Mouse (Mus musculus) thymus, postnatal 10 days (tissue): ENCODE measurements around the gene Surf2.

Experiments used
- DNase-seq, 2 experiments: peaks; one replicate each; pipeline ENCODE4 v3.0.0; 2021; ENCODE audit warnings: low spot score in 2 of 2

Gene Surf2

DNA sequence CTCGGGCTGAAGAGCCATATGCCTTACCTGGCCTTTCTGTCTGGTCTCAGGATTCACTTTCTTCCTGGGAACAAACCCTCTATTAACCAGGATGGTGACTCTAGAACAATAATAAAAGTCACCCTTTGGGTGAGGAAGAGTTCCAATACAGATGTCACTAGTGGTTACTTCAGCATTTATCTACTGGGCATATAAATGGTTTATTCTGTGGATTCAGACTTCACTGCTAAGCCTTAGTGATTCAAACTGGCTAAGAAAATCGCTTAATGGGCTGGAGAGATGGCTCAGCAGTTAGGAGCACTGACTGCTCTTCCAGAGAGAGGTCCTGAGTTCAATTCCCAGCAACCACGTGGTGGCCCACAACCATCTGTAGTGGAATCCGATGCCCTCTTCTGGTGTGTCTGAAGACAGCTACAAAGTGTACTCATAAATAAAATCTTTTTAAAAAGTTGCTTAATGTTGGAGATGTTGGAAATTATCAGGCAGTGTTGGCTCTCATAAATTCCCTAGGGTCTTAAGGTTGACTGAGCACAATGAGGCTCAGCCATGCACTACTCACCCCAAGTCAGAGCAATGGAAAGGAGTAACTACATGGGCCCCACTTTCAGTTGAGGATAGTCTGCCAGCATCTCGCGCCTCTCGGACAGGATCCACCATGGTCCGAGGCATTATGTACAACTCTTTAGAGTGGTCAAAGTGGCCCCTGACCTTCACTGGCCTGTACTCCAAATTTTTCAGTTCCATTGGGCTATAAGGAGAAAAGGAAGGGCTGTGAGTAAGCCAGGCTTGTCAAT lies 1.8 kb upstream of the Surf2 start:
- DNase-seq, result no peak

DNA sequence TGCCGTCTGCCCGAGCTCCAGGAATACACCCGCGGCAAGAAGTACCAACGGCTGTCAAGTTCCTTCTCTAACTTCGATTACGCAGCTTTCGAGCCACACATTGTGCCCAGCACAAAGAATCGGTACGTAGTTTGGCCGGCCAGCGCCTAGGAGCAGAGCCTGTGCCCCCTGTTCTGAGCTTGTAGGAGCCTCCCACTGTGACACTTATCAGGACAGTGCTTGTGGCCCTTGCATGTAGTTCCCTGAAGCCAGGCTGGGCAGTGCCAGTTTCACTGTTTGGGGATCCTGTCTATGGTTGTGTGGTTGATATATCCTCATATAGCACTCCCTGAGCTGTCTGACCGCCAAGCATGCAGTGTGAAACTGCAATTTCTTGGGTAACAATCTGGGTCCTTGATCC lies 571 bp downstream of the Surf2 start:
- no peak for DNase-seq

DNA sequence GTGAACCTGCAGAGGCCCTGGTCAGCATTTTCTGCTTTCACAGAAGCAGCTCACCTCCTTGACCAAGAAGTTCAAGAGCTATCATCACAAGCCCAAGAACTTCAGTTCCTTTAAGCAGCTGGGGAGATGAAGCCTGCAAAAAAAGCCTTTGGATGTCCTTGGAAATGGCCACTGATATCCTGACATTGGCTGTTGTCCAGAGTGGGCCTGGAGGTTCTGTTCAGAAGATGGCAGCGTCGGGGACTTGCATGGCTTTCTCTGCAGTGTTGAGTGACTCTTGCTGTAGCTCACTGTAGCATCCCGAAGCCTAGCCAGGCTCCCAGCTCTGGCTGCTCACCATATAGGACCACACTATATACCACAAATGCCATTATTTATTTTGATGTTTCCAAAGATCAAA lies 3.5 kb downstream of the Surf2 start:
- no peak for DNase-seq

DNA sequence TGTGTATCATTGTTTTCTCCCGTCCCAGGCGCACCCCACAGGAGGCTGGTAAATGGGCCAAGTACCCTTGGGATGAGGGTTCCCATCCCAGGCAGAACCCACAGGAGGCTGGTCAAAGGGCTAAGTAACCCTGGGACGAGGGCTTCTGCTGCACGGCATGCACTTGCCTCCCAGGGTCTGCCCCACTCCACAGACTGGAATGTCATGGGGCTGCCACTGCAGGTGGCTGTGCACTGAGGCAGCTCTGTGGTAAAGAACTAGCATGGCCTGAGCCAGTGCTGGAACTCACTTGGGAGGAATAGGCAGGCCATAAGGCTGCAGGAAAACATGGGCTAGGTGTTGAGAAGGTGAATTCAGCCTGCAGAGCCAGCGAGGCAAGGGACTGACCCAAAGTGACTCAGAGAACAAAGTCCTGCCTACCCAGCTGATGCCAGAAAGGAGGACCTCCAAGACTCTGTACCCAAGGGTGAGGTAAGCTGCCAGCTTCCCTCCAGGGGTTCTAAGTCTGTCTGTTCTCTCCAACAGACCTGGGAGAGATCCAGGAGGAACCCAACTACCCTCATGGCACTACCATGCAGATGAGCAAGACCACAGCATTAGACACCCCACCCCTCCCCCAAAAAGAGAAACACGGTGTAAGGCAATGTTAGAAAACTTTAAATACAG lies 4.2 kb downstream of the Surf2 start:
- no peak for DNase-seq

DNA sequence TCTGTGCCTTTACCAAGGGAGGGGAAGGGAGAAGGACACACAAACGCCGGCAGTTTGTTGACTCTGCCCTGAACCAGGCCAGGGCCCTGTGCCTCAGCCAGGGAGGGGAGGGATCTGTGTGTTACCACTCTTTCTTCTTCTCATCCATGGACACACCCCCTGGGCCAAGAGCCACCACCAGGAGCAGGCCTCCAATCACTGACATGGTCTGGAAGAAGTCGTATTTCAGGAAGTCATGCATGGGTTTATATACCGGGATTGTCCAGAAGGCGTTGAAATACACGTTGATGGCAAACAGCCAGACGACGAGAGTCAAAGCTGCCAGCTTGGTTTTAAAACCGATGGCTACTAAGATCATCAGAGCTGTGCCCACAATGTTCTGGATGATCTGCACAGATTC lies 5.6 kb downstream of the Surf2 start:
- DNase-seq, result no peak

DNA sequence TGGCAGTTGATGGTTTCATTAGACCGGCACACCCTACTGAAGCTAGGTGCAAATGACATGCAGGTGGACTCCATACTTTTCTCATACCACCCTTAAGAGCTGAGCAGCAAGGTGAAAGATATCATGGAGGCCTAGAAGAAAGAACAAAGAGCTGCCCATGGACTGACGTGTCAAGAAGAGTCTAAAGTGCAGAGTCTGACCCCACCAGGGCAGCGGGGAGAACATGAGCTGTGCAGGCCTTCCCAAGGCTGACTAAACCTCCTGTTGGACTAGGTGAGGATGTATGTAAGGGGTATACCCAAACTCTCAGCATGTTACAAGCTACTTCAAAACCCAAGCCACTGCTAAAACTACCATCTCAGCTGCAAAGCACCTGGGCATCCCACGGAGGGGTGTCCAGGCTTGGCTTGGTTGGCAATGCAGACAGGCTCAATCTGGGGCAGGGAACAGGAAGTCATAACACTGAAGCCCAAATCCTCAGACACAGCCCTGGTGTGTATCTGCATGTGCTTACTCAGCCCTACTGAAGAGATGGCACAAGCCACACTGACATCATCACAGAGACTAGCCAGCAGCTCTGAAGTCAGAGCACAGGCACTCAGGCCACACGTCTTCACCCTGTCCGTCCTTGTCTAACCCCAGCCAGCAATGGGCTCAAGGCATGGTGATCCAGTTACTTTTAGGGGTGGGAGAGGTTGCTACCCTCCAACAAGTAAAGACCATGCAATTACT lies 11.7 kb downstream of the Surf2 start:
- DNase-seq, result no peak

DNA sequence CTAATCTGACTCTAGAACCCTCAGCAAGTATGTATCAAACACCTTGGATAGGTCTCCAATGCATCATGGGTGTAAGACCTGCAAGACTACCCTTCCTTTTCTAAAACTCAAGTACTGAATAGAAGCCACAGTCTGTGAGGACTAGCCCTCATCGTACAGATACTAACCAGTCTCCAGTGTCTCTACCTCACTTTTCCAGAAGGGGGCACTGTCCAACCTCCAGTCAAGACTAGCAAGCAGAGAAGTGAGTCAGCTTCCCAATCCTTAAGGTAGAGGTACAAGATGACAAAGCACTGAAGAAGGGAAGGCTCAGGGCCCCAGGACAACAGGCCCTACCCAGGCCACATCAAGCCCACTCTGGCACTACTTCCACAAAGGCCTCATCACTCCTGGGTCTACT lies 14.2 kb downstream of the Surf2 start:
- DNase-seq, result peak; percentile 70 to 84

DNA sequence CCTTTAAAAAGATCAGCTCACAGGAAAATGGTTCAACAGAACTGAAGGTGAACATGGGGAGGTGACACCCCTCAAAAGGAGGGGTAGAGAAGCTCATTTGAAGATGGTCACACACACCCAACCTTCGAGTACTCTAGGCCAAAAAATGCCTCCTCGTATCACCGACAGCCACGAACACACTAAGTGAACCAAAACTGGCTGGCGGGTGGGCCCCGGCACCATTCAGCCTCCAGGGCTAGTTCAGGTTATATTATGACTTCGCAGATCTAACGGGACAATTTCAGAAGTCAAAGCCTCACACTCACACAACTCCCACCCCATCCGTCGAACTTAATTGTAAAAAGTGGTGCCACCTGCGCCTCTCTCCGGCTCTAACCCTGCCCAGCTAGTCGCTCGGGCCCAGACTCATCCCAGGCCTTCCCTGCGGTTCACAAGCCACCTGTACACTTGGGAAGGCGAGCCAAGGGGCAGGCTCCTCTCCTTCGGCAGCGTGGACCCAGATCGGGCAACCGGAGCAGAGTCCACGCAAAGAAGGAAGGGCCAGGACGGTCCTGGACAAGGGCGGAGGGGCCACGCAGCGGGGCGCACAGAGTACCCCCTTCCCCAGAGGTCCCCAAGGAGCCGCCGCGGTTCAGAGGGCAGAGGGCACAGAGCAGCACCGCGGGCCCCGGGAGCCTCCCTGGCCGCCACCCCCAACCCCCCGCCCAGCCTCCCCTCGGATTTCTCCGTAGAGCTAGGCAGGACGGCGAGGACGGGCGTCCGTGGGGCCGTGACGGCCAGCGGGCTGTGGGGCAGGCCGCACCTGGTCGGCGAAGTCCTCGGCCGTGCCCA lies 16.5 kb downstream of the Surf2 start:
- DNase-seq, result peak; percentile 28 to 58

DNA sequence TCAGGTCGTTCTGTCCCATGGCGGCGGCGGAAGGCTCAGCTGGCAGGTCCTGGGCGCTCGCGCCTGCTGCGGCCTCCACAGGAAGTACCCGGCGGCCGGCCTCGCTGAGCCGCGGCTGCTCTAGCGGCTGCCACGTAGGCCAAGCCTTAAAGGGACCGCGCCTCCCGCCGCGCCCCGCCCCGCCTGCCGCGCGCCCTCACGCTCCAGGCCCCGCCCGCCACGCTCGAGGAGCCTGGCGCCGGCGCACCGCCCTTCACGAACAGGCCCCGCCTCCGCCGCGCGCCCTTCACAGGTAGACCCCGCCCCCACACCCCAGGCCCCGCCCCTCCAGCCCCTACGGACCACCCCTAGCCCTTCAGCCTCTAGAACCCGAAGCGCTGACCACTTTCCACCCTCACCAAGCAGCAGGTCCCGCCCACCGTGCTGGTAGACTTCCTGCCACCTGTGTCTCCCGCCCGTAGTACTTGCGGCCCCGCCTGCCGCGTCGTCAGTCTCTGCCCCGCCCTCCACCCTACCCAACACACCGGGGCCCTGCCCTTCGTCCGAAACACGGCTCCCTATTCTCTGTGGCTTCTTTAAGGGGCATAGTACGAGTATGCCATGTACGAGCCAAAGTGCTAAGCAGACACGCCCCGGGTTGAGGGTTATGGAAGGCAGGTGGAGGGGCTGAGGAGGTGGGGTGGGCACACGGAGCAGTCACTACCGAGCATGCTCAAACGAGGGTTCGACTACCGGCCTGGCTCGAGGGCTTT lies 17.3 kb downstream of the Surf2 start, which contains the start of the genes Surf4 and Stkld1:
TSS of gene Surf4 (minus strand) at position 625 of the 752 bp plus-strand sequence.
TSS of gene Stkld1 (plus strand) at position 744 of the 752 bp plus-strand sequence.
- DNase-seq, result peak; percentile 94

DNA sequence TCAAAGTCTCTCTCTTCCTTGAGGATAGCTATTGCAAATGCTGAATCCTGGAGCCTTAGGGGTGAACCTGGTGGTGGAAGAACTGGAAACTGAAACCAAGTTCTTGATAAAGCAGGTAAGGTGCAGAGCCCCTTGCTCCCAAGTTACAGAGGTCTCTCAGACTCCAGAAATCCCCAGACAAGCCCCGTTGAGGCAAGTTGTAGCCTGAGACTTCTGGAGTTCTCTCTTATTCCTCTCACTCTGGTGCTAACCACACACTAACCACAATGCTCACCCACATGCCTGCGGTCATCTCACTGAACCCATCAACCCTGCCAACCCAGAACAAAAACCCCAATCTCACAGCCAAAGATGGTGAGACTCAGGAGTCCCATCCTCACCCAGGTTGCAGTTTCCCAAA lies 19.1 kb downstream of the Surf2 start:
- peak; percentile 25 to 36 for DNase-seq

DNA sequence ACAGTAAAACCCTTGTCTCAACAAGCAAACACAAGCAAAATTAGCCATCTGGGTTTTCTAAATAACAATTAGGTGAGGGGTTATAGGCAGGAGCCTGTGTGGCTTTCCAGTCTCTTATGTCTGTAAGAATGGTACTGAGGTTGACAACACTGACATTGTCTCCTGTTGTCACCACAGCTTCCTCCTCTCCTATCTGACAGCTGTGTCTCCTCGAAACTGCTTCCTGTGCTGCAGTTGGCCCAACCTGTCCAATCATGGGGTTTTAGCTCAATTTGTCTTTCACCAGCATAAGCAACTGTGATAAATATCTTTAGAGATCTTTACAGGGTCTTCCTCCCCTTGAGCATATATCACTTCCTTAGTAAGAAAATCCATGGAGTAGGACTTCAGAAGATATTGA lies 20.3 kb downstream of the Surf2 start:
- peak; percentile 58 to 60 for DNase-seq

DNA sequence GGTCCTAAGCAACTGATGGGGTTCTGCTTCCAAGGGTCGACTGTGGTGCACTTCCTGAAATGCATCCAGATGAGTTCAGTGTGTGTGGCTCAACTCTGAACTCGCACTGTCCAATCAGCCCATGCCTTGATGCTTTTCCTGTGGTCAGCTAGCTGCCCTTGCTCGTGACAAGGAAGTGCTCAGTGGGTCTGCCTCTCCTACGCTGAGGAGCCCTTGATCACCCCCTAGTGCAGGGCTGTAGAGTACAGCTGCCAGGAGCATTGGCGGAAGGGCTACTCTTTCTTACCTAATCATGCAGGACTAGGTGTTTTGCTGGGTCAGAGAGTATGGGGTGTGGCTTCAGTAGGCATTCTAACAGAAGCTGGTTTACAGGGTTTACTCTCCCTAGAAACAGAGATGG lies 25.4 kb downstream of the Surf2 start:
- no peak for DNase-seq

DNA sequence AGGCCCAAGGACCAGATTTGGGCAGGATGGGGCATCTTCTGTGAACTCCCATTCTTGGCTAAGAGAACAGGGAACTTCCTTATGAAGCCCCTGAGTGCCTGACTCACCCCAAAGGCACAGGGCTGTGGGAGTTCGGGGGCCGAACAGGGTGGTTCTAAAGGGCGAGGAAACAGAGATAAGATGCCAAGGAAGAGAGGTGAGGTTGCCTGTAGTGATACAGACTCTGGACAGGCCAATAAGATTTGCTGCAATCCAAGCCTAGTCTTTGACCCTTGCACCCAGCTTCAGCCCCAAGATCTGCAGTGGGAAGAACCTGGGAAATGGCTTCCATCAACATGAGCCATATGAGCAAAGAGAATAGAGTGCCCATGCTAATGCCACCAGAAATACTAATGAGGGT lies 27.1 kb downstream of the Surf2 start:
- DNase-seq, result no peak

DNA sequence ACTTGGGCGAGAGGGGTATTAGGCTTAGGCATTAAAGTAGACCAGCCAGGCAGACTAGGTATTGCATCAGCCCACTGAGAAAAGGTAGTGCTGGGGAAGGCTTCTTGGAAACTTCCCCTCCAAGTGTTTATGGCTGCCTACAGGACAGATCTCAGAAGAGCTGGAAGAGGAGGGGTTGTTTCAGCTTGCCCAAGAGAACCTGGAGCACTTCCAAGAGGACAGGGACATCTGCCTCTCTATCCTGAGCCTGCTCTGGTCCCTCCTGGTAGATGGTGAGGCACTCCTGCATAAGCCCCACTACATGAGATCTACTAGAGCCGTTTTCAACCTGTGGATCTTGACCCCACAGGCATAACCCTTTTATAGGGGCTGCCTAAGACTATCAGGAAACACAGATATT lies 34.2 kb downstream of the Surf2 start:
- no peak for DNase-seq

DNA sequence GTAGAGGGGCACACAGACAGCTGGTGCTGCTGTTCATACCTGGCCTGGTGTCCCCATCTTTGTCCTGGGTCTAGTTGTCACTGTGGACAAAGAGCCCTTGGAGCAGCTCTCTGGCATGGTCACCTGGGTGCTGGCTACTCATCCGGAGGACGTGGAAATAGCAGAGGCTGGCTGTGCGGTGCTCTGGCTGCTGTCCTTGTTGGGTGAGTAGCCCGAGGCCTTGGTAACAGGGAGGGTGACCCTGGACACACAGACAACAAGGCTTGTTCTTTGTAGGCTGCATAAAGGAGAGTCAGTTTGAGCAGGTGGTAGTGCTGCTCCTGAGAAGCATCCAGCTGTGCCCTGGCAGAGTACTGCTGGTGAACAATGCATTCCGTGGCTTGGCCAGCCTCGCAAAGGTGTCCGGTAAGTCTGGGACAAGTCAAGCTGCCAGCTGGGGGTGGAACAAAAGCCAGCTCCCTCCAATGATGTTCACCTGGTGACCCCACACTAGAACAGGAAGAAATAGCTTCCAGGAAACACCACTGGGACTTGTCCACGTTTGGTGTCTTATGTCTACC lies 35.3 kb downstream of the Surf2 start:
- DNase-seq, result no peak

DNA sequence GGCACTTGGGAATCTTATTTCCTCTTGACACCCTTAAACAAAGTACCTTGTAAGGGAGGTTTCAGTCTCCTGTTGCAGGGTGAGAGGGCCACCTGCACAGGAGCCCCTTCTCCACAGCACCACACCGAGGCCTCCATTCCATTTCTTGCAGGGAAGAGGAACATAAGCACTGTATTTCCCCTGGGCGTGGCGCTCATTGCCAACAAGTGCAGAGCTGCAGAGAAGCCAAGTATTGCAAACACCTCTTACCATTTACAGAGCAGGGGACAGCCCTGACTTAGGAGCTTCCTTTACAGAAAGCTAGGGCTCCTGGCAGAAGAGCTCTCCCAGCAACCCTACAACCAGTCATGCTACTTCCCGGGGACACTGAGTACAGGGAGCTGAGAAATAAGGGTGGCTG lies 36.0 kb downstream of the Surf2 start:
- no peak for DNase-seq

DNA sequence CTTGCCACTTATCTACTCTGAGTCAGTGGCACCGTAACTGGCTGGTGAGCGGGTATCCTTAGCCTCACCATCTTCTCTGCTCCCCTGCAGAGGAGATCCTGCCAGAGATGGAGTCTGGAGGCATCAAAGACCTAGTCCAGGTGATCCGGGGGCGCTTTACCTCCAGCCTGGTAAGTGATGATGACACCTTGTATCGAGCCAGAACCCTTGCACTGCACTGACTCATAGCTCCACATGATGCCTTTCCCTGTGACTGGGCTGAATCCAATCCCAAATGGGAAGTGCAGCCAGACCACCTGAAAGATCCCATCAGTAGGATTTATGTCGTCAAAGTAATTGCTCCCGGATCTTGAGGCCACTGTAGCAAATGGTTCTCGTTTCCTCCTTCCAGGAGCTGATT lies 36.7 kb downstream of the Surf2 start:
- no peak for DNase-seq

DNA sequence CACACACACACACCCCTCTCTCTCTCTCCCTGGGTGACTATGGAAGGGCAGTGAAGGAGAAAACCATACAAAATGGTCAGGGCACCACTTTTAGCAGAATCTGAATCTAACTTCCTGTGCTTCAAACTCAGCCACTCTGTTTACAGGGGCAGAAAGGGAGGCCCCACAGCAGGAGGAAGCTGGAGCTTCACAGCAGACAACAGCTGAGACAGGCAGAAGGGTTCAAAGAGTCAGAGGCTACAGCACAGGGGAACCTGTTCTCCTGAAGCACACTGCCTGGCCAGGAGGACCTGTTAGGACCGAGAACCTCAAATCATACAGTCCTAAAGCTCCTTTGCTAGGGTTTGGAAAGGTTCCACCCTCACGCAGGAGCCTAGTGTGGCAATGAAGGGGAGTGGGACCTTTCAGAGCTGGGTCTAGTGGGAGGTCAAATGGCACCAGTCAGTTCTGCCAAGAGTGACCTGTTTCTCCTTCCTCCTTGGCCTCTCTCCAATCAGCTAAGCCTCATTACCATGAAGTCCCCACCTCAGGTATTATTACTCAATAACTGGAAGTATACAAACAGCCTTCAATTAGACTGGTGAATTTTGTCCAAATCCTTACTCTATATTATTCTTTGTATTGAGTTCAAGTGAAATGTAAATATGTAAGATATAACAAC lies 38.7 kb downstream of the Surf2 start:
- peak; percentile 33 to 45 for DNase-seq

DNA sequence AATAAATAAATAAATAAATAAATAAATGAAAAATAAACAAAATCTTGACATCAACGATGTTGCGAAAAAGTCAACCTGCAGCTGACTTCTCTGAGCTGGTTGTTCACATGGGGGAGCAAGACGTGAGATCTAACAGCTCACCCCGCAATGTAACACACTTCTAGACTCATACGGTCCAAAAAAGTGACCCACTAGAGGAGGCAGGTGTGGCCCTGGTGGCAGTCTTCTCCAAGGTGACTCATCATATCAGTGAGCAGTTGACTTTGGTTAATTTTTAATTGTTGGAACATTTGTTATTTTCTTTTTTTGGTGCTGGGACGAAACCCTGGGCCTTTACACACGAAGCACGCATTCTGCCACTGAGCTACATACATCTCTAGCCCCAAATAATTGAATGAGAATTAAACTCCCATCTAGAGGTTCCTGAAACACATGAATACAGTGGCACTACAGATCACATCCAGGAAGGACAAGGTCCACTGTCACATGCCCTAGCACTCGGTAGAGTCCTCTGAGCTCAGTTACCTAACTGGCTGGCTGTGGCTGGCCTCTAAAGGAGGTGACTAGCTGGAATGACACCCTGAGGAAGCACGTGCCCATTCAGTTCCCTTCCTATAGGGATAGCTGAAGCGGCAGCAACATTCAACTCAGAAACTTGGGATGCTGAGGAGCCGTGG lies 40.8 kb downstream of the Surf2 start:
- DNase-seq, result no peak

DNA sequence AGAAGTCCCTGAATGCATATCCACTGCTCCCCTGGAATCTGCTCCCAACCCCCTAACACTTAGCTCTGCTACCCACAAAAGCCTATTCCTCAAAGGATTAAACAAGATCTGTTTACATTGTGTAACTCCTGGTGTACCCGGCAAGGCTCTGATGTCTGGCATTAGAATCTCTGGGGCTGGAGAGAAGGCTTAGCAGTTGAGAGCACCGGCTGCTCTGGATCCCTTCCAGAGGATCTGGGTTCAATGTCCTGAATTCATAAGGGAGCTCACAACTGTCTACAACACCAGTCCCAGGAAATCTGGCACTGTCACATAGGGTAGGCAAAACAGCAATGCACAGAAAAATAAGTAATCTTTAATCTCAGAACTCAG lies 41.3 kb downstream of the Surf2 start:
- no peak for DNase-seq
